Mouse (Mus musculus) adrenal gland, postnatal 4 days (tissue): ENCODE measurements around the gene Ppfia3. TPM values are rescaled to one million over a fixed set of nuclear protein-coding genes. Genes with fewer than 3 reads are reported as not detected.

Experiments
- DNase-seq, 2 experiments: peaks; one replicate each; pipeline ENCODE4 v3.0.0; 2021 to 2022; ENCODE audit warnings: low spot score in 2 of 2, mixed read lengths in 2 of 2
- total RNA-seq, 2 experiments: library from RNA; stranded (reverse); gene quantifications; 2 replicates each; pipeline ENCODE4 v1.2.3; 2021

Ppfia3 gene
- total RNA-seq, 2 experiments from 2014 or later, result 4.7 to 6.9 TPM

- no peak for DNase-seq
These were observed 11.3 kb downstream of the Ppfia3 start for GRCm38 (mm10) chr7:45355318-45356020.

GRCm38 (mm10) chr7:45353041-45353440 is 13.8 kb downstream of the Ppfia3 start:
- DNase-seq, result no peak

- no peak for DNase-seq
These were observed 19.9 kb downstream of the Ppfia3 start for GRCm38 (mm10) chr7:45346905-45347304.

- no peak for DNase-seq
These were observed 23.3 kb downstream of the Ppfia3 start for GRCm38 (mm10) chr7:45343543-45343942.

GRCm38 (mm10) chr7:45342081-45342480 is 24.7 kb downstream of the Ppfia3 start:
- no peak for DNase-seq

DNA sequence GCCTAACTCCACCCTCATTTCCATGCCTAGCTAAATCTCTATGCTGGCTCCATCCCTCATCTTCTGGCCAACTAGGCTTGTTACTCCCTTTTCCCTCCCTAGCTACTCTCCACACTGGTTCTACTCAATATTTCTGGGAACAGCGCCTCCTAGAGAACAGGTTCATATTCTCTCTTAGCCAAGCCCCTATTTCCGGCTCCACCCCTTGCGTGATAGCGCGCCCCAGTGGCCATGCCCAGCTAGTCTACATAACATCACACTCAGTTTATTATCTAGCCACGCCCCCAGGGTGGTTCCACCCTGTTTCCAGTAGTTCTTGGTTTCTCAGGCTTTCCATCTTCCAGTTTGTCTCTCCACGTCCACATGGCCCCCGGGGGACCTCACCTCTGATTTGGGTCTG is 25.5 kb downstream of the Ppfia3 start:
- DNase-seq, result peak in 1 of 2 experiments; percentile 70

DNA sequence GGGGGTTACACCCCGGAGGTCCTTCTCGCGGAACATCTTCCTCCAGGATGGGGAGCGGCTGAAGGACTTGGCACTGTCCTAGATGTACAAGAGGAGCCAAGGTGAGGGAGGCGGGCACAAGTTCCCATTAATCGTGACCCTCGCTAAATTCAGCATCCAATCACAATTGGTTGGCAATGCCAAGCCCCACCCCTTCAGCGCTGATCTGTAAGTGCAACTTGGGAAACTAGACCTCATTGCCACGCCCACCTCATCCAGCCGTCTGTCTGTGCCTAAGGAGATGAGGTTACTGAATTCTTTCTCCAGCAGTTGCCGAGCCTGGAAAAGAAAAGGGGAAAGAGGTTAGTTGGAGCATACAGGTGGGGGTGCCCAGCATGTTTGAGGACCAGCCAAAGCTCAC is 26.1 kb downstream of the Ppfia3 start:
- no peak for DNase-seq

DNA sequence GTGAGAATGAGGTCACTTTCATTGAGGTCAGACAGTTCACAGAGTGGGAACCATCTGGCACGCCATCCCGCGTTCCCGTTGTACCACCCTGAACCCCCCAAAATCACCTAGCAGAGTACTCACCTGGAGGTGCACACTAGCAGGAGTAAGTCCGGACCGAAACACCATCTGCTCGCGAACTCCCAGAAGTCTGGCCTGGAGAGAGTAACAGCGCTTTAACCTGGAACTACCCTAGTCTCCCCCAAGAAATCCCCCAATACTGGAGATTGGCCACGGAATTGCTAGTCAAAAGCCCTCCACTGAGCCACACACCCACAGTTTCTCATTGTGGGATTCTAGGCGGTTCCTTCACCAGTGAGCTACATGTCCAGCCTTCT is 26.8 kb downstream of the Ppfia3 start:
- no peak for DNase-seq

DNA sequence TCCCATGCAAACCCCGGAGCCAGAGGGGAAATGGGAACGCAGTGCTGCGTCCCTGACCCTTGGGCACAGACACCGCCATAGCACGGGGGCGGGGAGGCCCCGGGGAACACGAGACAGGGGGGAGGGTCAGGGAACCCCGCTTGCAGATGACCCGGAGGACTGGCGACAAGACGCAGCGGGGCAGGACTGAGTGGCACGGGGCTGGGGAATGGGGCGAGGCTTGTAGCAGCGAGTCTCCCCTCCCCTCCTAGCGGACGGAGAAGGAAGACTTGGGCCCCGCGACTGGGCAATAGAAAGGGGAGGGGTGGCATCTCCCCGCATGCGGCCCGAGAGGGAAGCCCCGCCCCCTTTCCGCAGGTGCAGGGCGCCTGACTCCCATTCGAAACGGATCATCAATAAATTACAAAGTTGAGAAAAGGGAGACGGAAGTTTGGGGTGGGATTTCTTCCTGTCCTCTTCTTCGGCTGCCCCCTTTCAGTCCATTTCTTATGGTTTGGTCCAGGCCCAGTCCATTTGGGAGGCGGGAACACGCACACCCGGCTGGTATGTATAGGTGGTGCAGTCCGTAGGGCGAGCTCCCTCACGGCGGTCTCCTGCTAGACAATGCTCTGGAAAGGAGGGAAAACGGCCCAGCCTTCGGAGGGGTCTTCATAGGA is 27.3 kb downstream of the Ppfia3 start:
- no peak for DNase-seq

DNA sequence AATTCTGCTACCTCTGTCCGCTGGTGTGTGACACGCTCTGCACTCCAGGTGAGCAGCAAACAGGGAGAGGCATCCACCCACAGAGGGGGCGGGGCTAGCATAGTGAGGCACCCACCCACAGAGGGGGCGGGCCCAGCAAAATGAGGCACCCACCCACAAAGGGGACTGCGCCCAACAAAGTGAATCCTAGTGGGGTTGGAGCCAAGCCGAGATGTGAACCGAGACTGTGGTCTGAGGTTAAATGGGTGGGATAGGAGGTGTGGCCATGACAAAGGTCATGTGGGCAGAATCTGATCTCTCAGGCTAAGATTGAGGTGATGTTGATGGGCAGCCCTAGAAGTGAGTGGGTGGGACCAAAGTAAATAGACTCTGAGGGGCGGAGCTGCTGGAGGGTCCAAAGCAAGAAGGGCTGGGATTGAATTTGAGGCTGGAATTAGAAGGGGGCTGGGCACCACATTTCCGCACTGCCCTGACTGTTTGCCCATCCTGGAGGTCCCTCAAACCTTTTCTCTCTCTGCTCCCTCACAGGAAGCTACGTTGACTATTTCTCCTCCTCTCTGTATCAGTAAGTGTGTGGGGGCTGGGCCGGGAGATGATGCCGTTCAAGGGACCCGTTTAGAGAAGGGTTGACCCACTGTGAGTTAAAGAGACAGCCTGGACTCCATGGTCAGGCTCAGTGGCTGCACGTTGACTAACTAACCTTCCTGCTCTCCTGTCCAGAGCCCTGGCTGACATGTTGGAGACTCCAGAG is 28.5 kb downstream of the Ppfia3 start:
- no peak for DNase-seq

DNA sequence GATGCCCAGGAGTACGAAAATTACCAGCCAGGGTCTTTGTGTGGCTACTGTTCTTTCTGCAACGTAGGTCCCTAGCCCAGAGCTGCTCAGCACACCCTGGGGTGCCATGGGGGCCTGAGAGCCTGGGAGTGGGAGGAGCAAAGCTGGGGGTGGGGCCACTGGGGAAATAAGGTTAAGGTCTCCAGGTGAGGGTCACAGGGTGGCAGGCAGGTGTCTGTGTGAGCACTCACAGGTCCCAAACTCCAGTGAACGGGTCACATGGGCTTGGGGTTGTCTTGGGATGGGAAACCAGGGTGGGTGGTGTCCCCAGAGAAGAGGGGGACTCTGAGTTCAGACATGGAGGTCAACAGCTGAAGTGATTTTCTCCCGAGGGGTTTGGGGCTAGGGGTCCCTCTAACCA is 29.4 kb downstream of the Ppfia3 start:
- no peak for DNase-seq

GRCm38 (mm10) chr7:45336319-45336718 is 30.5 kb downstream of the Ppfia3 start:
- DNase-seq, result no peak

DNA sequence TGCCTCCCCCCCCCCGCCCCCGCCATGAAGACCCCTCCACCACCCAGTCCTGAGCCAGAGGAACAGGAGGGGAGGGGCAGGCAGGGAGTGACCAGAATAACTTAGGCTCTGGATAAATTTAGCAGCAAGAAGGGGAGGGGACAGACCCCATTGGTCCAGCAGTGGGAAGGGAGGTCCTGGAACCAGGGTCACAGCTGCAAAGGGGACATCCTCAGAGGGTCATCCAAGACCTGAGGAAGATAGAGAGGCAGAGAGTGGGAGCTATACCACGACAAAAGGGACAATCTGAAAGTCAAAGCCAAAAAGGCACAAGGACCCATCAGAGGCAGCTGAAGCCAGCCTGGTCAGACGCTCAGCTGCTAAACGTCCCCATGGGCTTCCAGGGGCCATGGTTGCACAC is 31.8 kb downstream of the Ppfia3 start, which contains the start of gene Hrc:
Gene Hrc (plus strand): TSS at position 235 of the 400 bp plus-strand sequence.
- DNase-seq, result no peak

GRCm38 (mm10) chr7:45334605-45335004 is 32.2 kb downstream of the Ppfia3 start:
- DNase-seq, result no peak

- peak; percentile 62 to 68 for DNase-seq
These were observed 33.3 kb downstream of the Ppfia3 start, which contains the start of gene Trpm4 for GRCm38 (mm10) chr7:45333431-45333982. Trpm4 (minus strand) TSS chr7:45333780.

DNA sequence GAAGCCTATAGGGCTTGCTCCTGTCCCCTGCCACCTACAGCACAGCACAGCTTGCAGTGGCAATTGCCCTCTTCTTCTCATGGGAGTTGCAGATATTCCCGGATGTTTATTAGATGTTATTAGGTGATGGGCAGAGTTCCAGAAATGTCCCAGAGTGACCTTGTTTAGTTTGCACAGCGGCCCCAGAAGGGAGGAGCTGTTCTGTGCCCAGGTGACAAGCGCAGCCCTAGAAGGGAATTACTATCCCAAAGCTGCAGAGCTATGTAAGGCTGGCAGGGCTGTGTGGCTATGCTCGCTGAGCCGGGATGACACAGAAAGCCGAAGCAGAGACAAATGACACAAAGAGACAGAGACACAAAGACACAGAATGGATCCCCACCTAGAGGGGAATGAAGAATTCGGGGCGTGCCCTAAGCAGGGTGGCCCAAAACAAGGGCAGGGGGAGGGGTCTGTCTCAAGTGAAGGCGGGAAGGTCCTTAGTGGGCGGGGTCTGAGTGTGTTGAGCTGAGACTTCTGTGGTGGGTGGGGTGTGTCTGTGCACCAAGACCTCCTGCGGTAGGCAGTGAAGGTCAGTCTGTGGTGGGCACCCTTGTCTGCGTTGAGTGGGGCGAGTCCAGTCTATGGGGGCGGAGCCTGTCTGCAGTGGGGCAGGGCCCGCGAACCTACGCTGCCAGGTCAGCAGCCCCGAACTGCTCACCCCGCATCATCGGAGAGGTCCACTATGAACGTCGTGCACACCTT is 34.0 kb downstream of the Ppfia3 start:
- no peak for DNase-seq

GRCm38 (mm10) chr7:45331502-45331901 is 35.3 kb downstream of the Ppfia3 start:
- no peak for DNase-seq

DNA sequence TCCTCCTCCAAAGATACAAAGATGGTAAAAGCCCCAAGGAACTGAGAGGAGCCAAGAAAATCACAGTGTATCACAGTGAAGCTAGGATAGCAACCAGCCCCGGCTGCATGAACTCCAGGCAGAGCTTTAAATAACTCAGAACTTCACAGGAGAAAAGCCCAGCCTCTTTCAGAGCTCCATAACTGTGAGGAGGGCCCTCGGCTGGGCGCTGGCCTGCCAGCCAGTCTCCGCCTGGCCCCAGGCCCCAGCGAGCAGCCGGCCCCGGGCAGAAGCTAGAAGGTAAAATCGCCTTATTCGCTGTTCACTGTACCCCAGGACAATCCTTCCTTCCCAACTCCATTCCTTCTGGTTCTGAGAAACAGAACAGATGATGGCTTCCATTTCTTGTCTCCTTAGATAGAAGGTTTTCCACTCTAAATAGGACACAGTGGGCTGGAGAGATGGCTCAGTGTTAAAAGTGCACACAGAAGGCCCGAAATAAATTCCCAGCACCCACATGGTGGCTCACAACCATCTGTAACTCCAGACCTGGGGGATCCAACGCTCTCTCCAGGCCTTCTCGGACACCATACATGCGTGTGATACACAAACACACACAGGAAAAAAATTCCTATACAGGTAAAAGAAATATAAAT is 37.9 kb downstream of the Ppfia3 start:
- no peak for DNase-seq

- no peak for DNase-seq
These were observed 41.0 kb downstream of the Ppfia3 start for GRCm38 (mm10) chr7:45325800-45326199.

DNA sequence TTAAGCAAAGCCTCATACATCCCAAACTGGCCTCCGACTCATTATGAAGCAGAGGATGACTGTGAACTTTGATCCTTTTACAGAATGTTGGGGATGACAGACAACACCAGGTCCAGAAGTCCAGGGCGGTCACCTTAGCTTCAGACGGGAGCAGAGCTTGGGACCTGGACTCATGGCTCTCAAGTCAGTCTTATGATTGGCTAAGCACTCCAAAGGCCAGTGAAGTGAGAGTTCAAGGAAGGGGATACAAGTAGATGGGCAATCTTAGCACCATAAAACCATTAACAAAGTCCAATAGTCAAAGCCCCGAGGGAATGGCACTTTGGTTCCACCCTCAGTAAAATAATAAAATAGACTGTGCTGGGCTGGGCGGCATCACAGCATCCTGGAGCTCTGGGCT is 43.8 kb downstream of the Ppfia3 start:
- DNase-seq, result no peak

DNA sequence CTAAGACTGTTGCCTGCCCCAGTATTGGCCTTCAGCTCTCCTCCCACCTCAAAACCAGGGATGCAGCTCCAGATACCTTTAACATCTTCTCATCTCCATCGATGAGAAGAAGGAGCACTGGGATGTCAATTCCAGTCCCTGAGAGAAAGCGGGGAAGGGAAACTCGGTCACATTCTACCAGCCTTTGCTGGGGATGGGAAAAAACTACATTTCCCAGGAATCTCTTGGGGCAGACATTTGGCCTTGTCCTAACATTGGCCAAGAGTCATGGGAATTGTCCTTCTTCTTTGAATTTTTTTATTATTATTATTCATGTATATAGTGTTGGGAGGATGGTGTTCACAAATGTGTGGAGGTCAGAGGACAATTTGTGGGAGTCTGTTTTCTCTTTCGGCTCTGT is 44.6 kb downstream of the Ppfia3 start:
- no peak for DNase-seq
